Mouse (Mus musculus) heart, embryonic 16.5 days (tissue): ENCODE results near the gene Fbxw15. TPM values are rescaled to one million over a fixed set of nuclear protein-coding genes. Genes with fewer than 3 reads are reported as not detected.

Experiments
- ATAC-seq: fragments of 200-750 bp; cut with Nextera tagmentation; replicated peaks from 2 replicates; pipeline ENCODE4 v1.8.0; 2017; ENCODE audit warnings: moderate number of reproducible peaks; ENCODE audit not compliant: insufficient read depth, low FRiP score; ENCODE audit errors: extremely low read depth
- H3K27ac ChIP-seq: fragments of 300-500 bp; sonication (generic); 2 replicates; pipeline ENCODE4 v1.5.1; 2014; ENCODE audit warnings: mild to moderate bottlenecking, low read length, control low read depth, moderate library complexity
- H3K27me3 ChIP-seq: fragments of 300-500 bp; sonication (generic); 2 replicates; pipeline ENCODE4 v1.6.1; 2014; ENCODE audit warnings: low read length, mixed read lengths; ENCODE audit not compliant: control insufficient read depth, insufficient read depth
- H3K36me3 ChIP-seq: fragments of 300-500 bp; sonication (generic); 2 replicates; pipeline ENCODE4 v1.6.1; 2014; ENCODE audit not compliant: control insufficient read depth, insufficient read depth
- H3K4me1 ChIP-seq: fragments of 300-500 bp; sonication (generic); 2 replicates; pipeline ENCODE4 v1.6.1; 2014; ENCODE audit warnings: low read length, mixed read lengths; ENCODE audit not compliant: control insufficient read depth, insufficient read depth
- H3K4me2 ChIP-seq: fragments of 300-500 bp; sonication (generic); 2 replicates; pipeline ENCODE4 v1.6.1; 2014; ENCODE audit warnings: low read depth, mild to moderate bottlenecking, control low read depth, low read length
- H3K4me3 ChIP-seq: fragments of 300-500 bp; sonication (generic); 2 replicates; pipeline ENCODE4 v1.5.1; 2014; ENCODE audit warnings: mild to moderate bottlenecking, control low read depth, low read length
- H3K9ac ChIP-seq: fragments of 300-500 bp; sonication (generic); 2 replicates; pipeline ENCODE4 v1.6.1; 2014; ENCODE audit warnings: low read length, control low read depth
- H3K9me3 ChIP-seq: fragments of 300-500 bp; sonication (generic); replicated peaks from 2 replicates; pipeline ENCODE4 v1.6.1; 2016; ENCODE audit warnings: low read length; ENCODE audit not compliant: control insufficient read depth
- WGBS: fragments of 180-500 bp; shearing (Covaris S2); extraction: QIAGEN DNeasy Blood & Tissue Kit; methylation state at CpG from one replicate; pipeline ENCODE4 v1.1.7; 2014; 5-methylcytosine and 5-hydroxymethylcytosine counted together
- polyA plus RNA-seq: library from polyadenylated mRNA; unstranded; fragments of >200 nt; fragmentation: Nextera tagmentation; extraction: Ambion mirVana; gene quantifications from 2 replicates; pipeline ENCODE4 v1.2.1, GENCODE M21; 2015

The Fbxw15 gene
- polyA plus RNA-seq, 1 experiment from 2014 or later: not detected

GRCm38 (mm10) chr9:109523385-109524064, 44.5 kb downstream of the Fbxw15 start:
- H3K9me3 ChIP-seq: no peaks in the 10 kb centered on the region

More at GRCm38 (mm10) chr9:109523385-109524064, 44.5 kb downstream of the Fbxw15 start:
- H3K4me3 ChIP-seq: no peak overlapping the region
- no peaks in the 10 kb centered on the region for H3K36me3 ChIP-seq
- H3K27ac ChIP-seq: no peak overlapping the region
- ATAC-seq: no peak
- H3K4me2 ChIP-seq: no peak overlapping the region
- no peaks in the 10 kb centered on the region for H3K27me3 ChIP-seq
- WGBS: 76% methylated on average over 5 of the region's 5 CpGs
- no peak overlapping the region for H3K9ac ChIP-seq
- no peaks in the 10 kb centered on the region for H3K4me1 ChIP-seq

Other genes starting within 250 kb of the Fbxw15 start
- gene Fbxw28, start 228.6 kb downstream of the Fbxw15 start, polyA plus RNA-seq: not detected in 2 replicates
- gene Fbxw22, start 164.0 kb downstream of the Fbxw15 start, polyA plus RNA-seq: not detected in 2 replicates
- not detected in 2 replicates for gene Fbxw16, start 119.1 kb downstream of the Fbxw15 start, polyA plus RNA-seq
- gene Fbxw19, start 72.4 kb downstream of the Fbxw15 start, polyA plus RNA-seq: not detected in 2 replicates
- gene Fbxw24, start 57.8 kb upstream of the Fbxw15 start, polyA plus RNA-seq: not detected in 2 replicates
- not detected in 2 replicates for gene Fbxw25, start 96.4 kb upstream of the Fbxw15 start, polyA plus RNA-seq
- gene Fbxw18, start 134.4 kb upstream of the Fbxw15 start, polyA plus RNA-seq: not detected in 2 replicates
- gene Fbxw26, start 177.8 kb upstream of the Fbxw15 start, polyA plus RNA-seq: not detected in 2 replicates
- gene Fbxw27, start 222.4 kb upstream of the Fbxw15 start, polyA plus RNA-seq: not detected in 2 replicates
- gene Spink8, start 244.0 kb upstream of the Fbxw15 start, polyA plus RNA-seq: 0.26 TPM in 1 of 2 replicates, not detected in the other